Mouse (Mus musculus) G1E-ER4 (cell line): ENCODE data around the gene Cyp4f40. TPM values are rescaled to one million over a fixed set of nuclear protein-coding genes. Genes with fewer than 3 reads are reported as not detected.

Experiments
- GATA1 ChIP-seq: IDR thresholded peaks from one replicate; pipeline ENCODE4 v1.8.0; 2012; ENCODE audit warnings: low read length, inconsistent platforms
- polyA plus RNA-seq: library from polyadenylated mRNA; stranded (reverse); fragments of >175 nt; gene quantifications from 2 replicates; pipeline ENCODE4 v1.2.3, GENCODE M21; 2012

Gene Cyp4f40
- polyA plus RNA-seq, 1 experiment: not detected

GRCm38 (mm10) chr17:32686722-32687121, 28.0 kb downstream of the Cyp4f40 start:
- no peak for TF ChIP-seq GATA1

GRCm38 (mm10) chr17:32690959-32691358, 32.3 kb downstream of the Cyp4f40 start:
- TF ChIP-seq GATA1: no peak

GRCm38 (mm10) chr17:32702826-32703225, 44.1 kb downstream of the Cyp4f40 start:
- TF ChIP-seq GATA1: no peak

GRCm38 (mm10) chr17:32722771-32723170, 64.1 kb downstream of the Cyp4f40 start:
- no peak for TF ChIP-seq GATA1

Other genes starting within 250 kb of the Cyp4f40 start
- gene Pglyrp2, start 234.7 kb upstream of the Cyp4f40 start, polyA plus RNA-seq: 1.8 and 2.3 TPM in 2 replicates
- not detected in 2 replicates for gene Cyp4f39, start 206.2 kb upstream of the Cyp4f40 start, polyA plus RNA-seq
- not detected in 2 replicates for gene Cyp4f17, start 152.8 kb upstream of the Cyp4f40 start, polyA plus RNA-seq
- 0.19 and 0.23 TPM in 2 replicates for gene Cyp4f16, start 122.3 kb upstream of the Cyp4f40 start, polyA plus RNA-seq
- gene Cyp4f37, start 37.6 kb upstream of the Cyp4f40 start, polyA plus RNA-seq: not detected in 2 replicates
- gene Cyp4f15, start 26.7 kb downstream of the Cyp4f40 start, polyA plus RNA-seq: not detected in 2 replicates
- gene Zfp871, start 129.4 kb downstream of the Cyp4f40 start, polyA plus RNA-seq: 0.48 and 0.57 TPM in 2 replicates
- not detected in 2 replicates for gene Zfp811, start 151.0 kb downstream of the Cyp4f40 start, polyA plus RNA-seq
- 0.22 and 1.0 TPM in 2 replicates for gene Zfp799, start 171.4 kb downstream of the Cyp4f40 start, polyA plus RNA-seq
- 0.11 and 0.17 TPM in 2 replicates for gene Zfp870, start 232.7 kb downstream of the Cyp4f40 start, polyA plus RNA-seq